Mouse (Mus musculus) right cerebral cortex, postnatal 36 days (tissue): ENCODE measurements around the gene Crocc2.

Source experiments
- DNase-seq, 2 experiments: peaks; one replicate each; pipeline ENCODE4 v3.0.0; 2022; ENCODE audit warnings: low spot score in 2 of 2, mixed read lengths in 1 of 2

Crocc2 gene

GRCm38 (mm10) chr1:93271751-93272150, 103.2 kb downstream of the Crocc2 start:
- no peak for DNase-seq

- no peak for DNase-seq
Observed at GRCm38 (mm10) chr1:93272409-93272821, 103.9 kb downstream of the Crocc2 start.

GRCm38 (mm10) chr1:93275561-93275960, 107.0 kb downstream of the Crocc2 start:
- DNase-seq = no peak

GRCm38 (mm10) chr1:93277041-93277440, 108.5 kb downstream of the Crocc2 start:
- DNase-seq = no peak
